Mouse (Mus musculus) E14TG2a.4 (cell line): ENCODE data around the gene Chchd2.
"Not testable (repeated sequence)": the region's sequence is repeated elsewhere in the genome, so short reads cannot be mapped to it uniquely, and the experiment has no call there.

Source experiments
- H3K27me3 ChIP-seq: 2 replicates; pipeline ENCODE4 v1.6.1; 2014; ENCODE audit warnings: low read length, control low read depth; ENCODE audit not compliant: insufficient read depth
- H3K36me3 ChIP-seq: 2 replicates; pipeline ENCODE4 v1.6.1; 2014; ENCODE audit warnings: low read length, control low read depth; ENCODE audit not compliant: insufficient read depth
- H3K4me1 ChIP-seq: replicated peaks from 2 replicates; pipeline ENCODE4 v1.6.1; 2014; ENCODE audit warnings: low read depth, low read length, control low read depth
- H3K4me3 ChIP-seq: replicated peaks from 2 replicates; pipeline ENCODE4 v1.5.1; 2014; ENCODE audit warnings: mild to moderate bottlenecking, low read length
- H3K9me3 ChIP-seq: 2 replicates; pipeline ENCODE4 v1.6.1; 2014; ENCODE audit warnings: low read length, control low read depth
- CTCF ChIP-seq: conservative IDR thresholded peaks from 2 replicates; pipeline ENCODE4 v1.5.1; 2014; ENCODE audit warnings: low read length
- NANOG ChIP-seq: IDR thresholded peaks from 2 replicates; pipeline ENCODE4 v1.6.1; 2014; ENCODE audit warnings: borderline replicate concordance, low read length, mixed read lengths
- POU5F1 ChIP-seq: IDR thresholded peaks from 2 replicates; pipeline ENCODE4 v1.6.1; 2014; ENCODE audit warnings: low read length, borderline replicate concordance

Gene Chchd2

DNA sequence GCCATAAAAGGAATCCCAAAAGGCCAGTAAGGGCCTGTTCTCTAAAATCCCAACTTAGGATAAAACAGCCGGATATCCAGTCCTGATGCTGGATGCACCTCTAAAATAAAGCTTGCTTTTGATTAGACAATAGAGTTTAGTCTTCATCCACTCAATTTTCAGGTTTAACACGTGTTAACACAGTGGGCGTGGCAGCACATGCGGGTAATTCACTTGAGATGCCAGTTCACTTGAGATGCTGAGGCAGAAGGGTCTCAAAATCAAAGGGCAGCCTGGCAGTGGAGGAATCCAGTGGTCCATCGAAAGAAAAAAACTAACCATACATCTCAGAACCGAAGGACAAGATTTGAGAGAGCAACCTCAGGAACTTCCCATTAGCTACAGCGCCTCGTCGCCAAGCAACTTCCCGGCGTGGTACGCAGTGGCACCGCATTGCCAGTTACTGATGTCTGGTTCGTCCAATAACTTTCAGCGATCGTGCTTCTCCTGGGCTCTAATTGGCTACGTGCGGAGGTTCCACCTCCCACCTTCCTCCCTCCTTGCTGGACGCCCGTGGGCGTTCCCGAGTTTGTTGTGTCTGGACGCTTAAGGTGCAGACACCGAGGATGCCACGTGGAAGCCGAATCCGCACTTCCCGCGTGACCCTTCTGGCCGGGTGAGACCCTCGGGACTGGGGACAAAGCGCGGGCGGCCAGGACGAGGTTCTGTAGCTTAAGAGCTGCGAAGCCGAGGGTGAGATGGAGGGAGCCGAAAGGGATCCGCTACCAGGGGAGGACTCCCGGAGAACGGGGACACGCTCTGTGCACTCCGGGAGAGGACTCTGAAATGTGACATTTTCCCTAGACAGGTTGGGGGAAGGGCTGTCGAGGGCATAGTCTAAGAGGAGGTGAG lies 8.2 kb upstream of the Chchd2 start, which contains the start of gene Zbed5:
Gene Zbed5 (plus strand): TSS at position 526 of the 891 bp plus-strand sequence.
- TF ChIP-seq NANOG (no peak), POU5F1 (no peak), CTCF (no peak)
- H3K9me3 ChIP-seq, result no peaks in the 10 kb centered on the region
- H3K4me3 ChIP-seq, result peak within 1 kb of the TSS; percentile 93
- H3K27me3 ChIP-seq, result no peaks in the 10 kb centered on the region
- H3K36me3 ChIP-seq, result peaks cover 9% of the 10 kb centered on the region
- peaks cover 28% of the 10 kb centered on the region for H3K4me1 ChIP-seq

- H3K4me1 ChIP-seq, result peaks cover 34% of the 10 kb centered on the region
- H3K4me3 ChIP-seq, H3K36me3 ChIP-seq, H3K27me3 ChIP-seq, H3K9me3 ChIP-seq: not testable (repeated sequence)
Measured at GRCm38 (mm10) chr5:129890390-129890789, 3.1 kb upstream of the Chchd2 start.

DNA sequence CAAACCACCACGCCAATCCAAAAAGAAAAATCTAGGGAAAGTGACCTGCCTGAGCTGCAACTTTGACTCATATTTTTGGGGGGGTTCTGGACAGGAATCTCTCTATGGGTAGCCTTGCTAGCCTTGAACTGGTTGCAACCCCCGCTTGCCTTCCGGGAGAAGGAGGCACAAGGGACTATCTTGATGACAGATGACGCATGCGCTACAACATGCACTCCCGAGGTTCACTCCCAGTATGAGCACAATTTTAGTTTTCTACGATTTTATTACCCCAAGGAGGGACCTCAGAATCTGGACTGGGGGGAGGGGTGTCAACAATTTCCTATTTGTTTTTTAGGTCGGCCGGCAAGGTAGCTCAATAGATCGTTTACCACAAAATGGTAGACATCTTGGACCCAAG lies 999 bp downstream of the Chchd2 start:
- Histone ChIP-seq H3K9me3 (peaks cover 9% of the 10 kb centered on the region), H3K36me3 (peaks cover 41% of the 10 kb centered on the region), H3K4me1 (peaks cover 47% of the 10 kb centered on the region), H3K27me3 (no peaks in the 10 kb centered on the region), H3K4me3 (peak overlapping the region; percentile 96)
- TF ChIP-seq POU5F1 (no peak), NANOG (no peak), CTCF (no peak)

GRCm38 (mm10) chr5:129879888-129880287 lies 7.4 kb downstream of the Chchd2 start:
- Histone ChIP-seq H3K36me3 (peaks cover 50% of the 10 kb centered on the region), H3K9me3 (no peaks in the 10 kb centered on the region), H3K4me1 (peaks cover 34% of the 10 kb centered on the region), H3K4me3 (no peak overlapping the region), H3K27me3 (no peaks in the 10 kb centered on the region)
- TF ChIP-seq CTCF (no peak), POU5F1 (no peak), NANOG (no peak)

- Histone ChIP-seq H3K4me1 (peaks cover 32% of the 10 kb centered on the region), H3K9me3 (no peaks in the 10 kb centered on the region), H3K27me3 (no peaks in the 10 kb centered on the region), H3K36me3 (peaks cover 40% of the 10 kb centered on the region), H3K4me3 (no peak overlapping the region)
- peak; percentile 68 for TF ChIP-seq CTCF
- no peak for TF ChIP-seq POU5F1
Measured at GRCm38 (mm10) chr5:129878946-129879345, 8.3 kb downstream of the Chchd2 start.

DNA sequence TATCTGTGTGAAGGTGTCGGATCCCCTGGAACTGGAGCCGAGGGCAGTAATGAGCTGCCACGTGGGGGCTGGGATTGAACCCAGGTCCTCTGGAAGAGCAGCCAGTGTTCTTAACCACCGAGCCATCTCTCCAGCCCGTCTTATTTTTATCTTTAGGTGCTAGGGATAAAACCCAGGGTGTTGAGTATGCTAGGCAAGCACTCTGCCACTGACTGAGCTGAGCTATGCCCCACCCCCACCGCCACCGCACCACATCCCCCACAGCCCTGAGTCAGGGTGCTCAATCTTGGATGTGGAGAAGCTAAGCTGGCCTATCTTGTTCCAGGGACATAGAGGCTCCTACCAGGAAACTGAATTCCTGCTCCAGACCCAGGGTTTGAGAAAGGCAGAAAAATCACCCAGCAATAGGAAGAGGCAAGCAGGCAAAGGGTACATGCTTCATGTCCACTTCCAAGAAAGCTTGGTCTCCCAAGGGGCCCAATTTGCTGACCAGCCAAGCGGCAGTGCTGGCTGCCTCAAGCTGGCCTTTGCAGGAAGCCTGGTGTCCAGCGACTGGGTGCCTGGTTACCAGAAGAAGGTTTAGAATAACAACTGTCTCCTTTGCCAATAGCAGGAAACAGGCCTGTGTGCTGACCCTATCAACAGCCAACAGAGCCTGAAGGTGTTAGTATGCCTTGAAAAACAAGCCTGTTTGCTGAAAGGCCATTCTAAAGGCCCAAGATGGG lies 9.4 kb downstream of the Chchd2 start:
- TF ChIP-seq CTCF (no peak), POU5F1 (no peak), NANOG (no peak)
- no peaks in the 10 kb centered on the region for H3K27me3 ChIP-seq
- no peaks in the 10 kb centered on the region for H3K9me3 ChIP-seq
- peaks cover 32% of the 10 kb centered on the region for H3K36me3 ChIP-seq
- peaks cover 35% of the 10 kb centered on the region for H3K4me1 ChIP-seq
- no peak overlapping the region for H3K4me3 ChIP-seq

DNA sequence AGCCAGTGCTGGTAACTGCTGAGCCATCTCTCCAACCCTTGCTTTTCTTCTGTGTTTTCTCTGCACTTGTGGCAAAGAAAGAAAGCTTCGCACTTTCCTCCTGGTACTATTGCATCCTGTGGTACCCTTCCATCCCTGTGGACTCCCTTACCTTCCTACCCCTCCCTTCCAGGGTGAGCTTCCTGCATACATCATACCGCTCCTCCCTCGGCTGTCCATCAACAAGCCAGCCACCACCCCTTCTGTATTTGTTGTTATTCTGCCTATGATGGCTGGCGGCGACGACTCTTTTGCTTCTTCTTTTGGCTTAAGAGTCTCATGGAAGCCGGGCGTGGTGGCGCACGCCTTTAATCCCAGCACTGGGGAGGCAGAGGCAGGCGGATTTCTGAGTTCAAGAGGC lies 12.2 kb downstream of the Chchd2 start:
- TF ChIP-seq POU5F1 (no peak), NANOG (no peak), CTCF (no peak)
- peaks cover 5% of the 10 kb centered on the region for H3K36me3 ChIP-seq
- H3K4me3 ChIP-seq, result peak overlapping the region; percentile 67
- H3K4me1 ChIP-seq, result peaks cover 36% of the 10 kb centered on the region
- H3K9me3 ChIP-seq, result no peaks in the 10 kb centered on the region
- H3K27me3 ChIP-seq, result no peaks in the 10 kb centered on the region

GRCm38 (mm10) chr5:129873942-129874341 lies 13.3 kb downstream of the Chchd2 start:
- Histone ChIP-seq H3K9me3 (no peaks in the 10 kb centered on the region), H3K36me3 (no peaks in the 10 kb centered on the region), H3K4me1 (peaks cover 48% of the 10 kb centered on the region), H3K4me3 (peak overlapping the region; percentile 62), H3K27me3 (no peaks in the 10 kb centered on the region)
- TF ChIP-seq POU5F1, result no peak
- no peak for TF ChIP-seq CTCF
- no peak for TF ChIP-seq NANOG

GRCm38 (mm10) chr5:129871238-129871637 lies 16.0 kb downstream of the Chchd2 start:
- Histone ChIP-seq H3K4me1 (peaks cover 51% of the 10 kb centered on the region), H3K27me3 (no peaks in the 10 kb centered on the region), H3K4me3 (no peak overlapping the region), H3K36me3 (no peaks in the 10 kb centered on the region), H3K9me3 (no peaks in the 10 kb centered on the region)
- TF ChIP-seq POU5F1 (no peak), CTCF (no peak), NANOG (no peak)
